Mouse (Mus musculus): ENCODE measurements around the gene Iqsec3. TPM values are rescaled to one million over a fixed set of nuclear protein-coding genes. Genes with fewer than 3 reads are reported as not detected.

The Iqsec3 gene
- not detected in 2 replicates for polyA plus RNA-seq (2015; fragmentation: Nextera tagmentation; extraction: Ambion mirVana)

GRCm38 (mm10) chr6:121473093-121473821 is at the start of gene Iqsec3:
Gene Iqsec3, minus strand, starts transcription at chr6:121473678.

DNA sequence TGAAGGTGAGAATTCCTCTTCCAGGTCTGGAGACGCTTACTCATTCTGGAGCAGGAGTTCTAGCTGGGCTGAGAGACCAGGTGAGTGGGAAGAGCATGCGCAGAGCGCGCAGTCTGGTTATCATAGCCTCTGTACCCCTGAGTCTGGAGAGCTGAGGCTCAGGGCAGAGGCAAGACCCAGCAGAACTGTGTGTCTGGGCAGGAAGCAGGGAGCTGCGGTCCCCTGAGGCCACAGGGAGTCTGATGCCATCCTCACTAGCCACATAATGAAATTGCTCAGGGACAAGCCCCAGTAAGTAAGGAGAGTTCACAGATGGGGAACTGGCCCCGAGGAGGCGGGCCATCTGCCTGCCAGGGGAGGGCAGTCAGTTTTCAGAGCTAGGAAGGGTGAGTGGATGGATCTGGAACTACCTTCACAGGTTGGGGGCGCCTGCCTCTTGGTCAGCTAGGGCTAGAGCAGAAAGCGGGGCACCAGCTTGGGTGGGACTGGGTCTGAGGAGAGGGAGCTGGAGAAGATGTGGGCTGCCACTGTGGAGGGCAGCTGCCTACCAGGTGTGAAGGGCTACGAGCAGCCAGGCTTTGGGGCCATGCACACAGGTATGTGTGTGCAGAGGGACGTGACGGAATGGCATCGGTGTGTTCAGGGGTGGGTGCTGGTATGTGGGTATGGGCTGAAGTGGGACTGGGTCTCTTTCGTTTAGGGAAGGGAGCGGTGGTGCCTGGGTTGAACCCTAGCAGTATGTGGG is 130.3 kb downstream of the Iqsec3 start, which contains the start of gene Slc6a12:
TSS of gene Slc6a12 (plus strand) at position 51 of the 745 bp plus-strand sequence.

Other genes with a start within 250 kb of the Iqsec3 start
- 12.1 and 16.2 TPM in 2 replicates for gene Usp18, start 227.8 kb downstream of the Iqsec3 start, polyA plus RNA-seq (2015; fragmentation: Nextera tagmentation; extraction: Ambion mirVana)
- gene Slc6a13, start 173.5 kb downstream of the Iqsec3 start, polyA plus RNA-seq (2015; fragmentation: Nextera tagmentation; extraction: Ambion mirVana), result 3.7 and 3.9 TPM in 2 replicates
- gene Slc6a12, start 130.6 kb downstream of the Iqsec3 start, polyA plus RNA-seq (2015; fragmentation: Nextera tagmentation; extraction: Ambion mirVana), result 0.37 and 0.58 TPM in 2 replicates
- gene A2m, start 161.7 kb upstream of the Iqsec3 start, polyA plus RNA-seq (2015; fragmentation: Nextera tagmentation; extraction: Ambion mirVana), result 0.83 and 1.2 TPM in 2 replicates

All from spleen, postnatal 0 days (tissue).